Mouse (Mus musculus): ENCODE measurements at regions not wholly inside any gene's neighbourhood (a gene's known extent, or its start where the extent isn't known, plus 50 kb on each side); places are given as distances from the start of the nearest gene placed in this dataset.

GRCm38 (mm10) chr2:78972288-78973117, 104.6 kb downstream of the Ube2e3 start:
- no peak for DNase-seq (ENCODE audit: low spot score in 2 of 2)

GRCm38 (mm10) chr2:78973811-78974210, 105.9 kb downstream of the Ube2e3 start:
- DNase-seq (ENCODE audit: low spot score in 2 of 2): no peak

GRCm38 (mm10) chr2:78974683-78975392, 106.9 kb downstream of the Ube2e3 start:
- DNase-seq (ENCODE audit: low spot score in 2 of 2): no peak

GRCm38 (mm10) chr2:78975393-78975774, 107.5 kb downstream of the Ube2e3 start:
- no peak for DNase-seq (ENCODE audit: low spot score in 2 of 2)

GRCm38 (mm10) chr2:78976084-78976483, 108.2 kb downstream of the Ube2e3 start:
- DNase-seq (ENCODE audit: low spot score in 2 of 2): no peak

- DNase-seq (ENCODE audit: low spot score in 2 of 2): no peak
Measured at GRCm38 (mm10) chr2:78977632-78978397, 109.9 kb downstream of the Ube2e3 start.

- DNase-seq (ENCODE audit: low spot score in 2 of 2): no peak
Measured at GRCm38 (mm10) chr2:78980019-78980418, 112.1 kb downstream of the Ube2e3 start.

- no peak for DNase-seq (ENCODE audit: low spot score in 2 of 2)
Measured at GRCm38 (mm10) chr2:78980661-78981229, 112.8 kb downstream of the Ube2e3 start.

GRCm38 (mm10) chr2:78983347-78983746, 115.4 kb downstream of the Ube2e3 start:
- no peak for DNase-seq (ENCODE audit: low spot score in 2 of 2)

GRCm38 (mm10) chr2:78983944-78984498, 116.1 kb downstream of the Ube2e3 start:
- no peak for DNase-seq (ENCODE audit: low spot score in 2 of 2)

GRCm38 (mm10) chr2:78986984-78987383, 119.1 kb downstream of the Ube2e3 start:
- no peak for DNase-seq (ENCODE audit: low spot score in 2 of 2)

GRCm38 (mm10) chr2:78987388-78987787, 119.5 kb downstream of the Ube2e3 start:
- no peak for DNase-seq (ENCODE audit: low spot score in 2 of 2)

GRCm38 (mm10) chr2:78988224-78988623, 120.3 kb downstream of the Ube2e3 start:
- no peak for DNase-seq (ENCODE audit: low spot score in 2 of 2)

GRCm38 (mm10) chr2:78994800-78995555, 127.1 kb downstream of the Ube2e3 start:
- no peak for DNase-seq (ENCODE audit: low spot score in 2 of 2)

- DNase-seq (ENCODE audit: low spot score in 2 of 2): no peak
Measured at GRCm38 (mm10) chr2:78998637-78999036, 130.7 kb downstream of the Ube2e3 start.

GRCm38 (mm10) chr2:78999410-78999809, 131.5 kb downstream of the Ube2e3 start:
- DNase-seq (ENCODE audit: low spot score in 2 of 2): no peak

- no peak for DNase-seq (ENCODE audit: low spot score in 2 of 2)
Measured at GRCm38 (mm10) chr2:79004862-79005261, 136.9 kb downstream of the Ube2e3 start.

GRCm38 (mm10) chr2:79008642-79009041, 140.7 kb downstream of the Ube2e3 start:
- no peak for DNase-seq (ENCODE audit: low spot score in 2 of 2)

GRCm38 (mm10) chr2:79009791-79010190, 141.9 kb downstream of the Ube2e3 start:
- no peak for DNase-seq (ENCODE audit: low spot score in 2 of 2)

- DNase-seq (ENCODE audit: low spot score in 2 of 2): no peak
Measured at GRCm38 (mm10) chr2:79010273-79010672, 142.3 kb downstream of the Ube2e3 start.

Measured in frontal cortex, postnatal 25 days (tissue).